Mouse (Mus musculus) layer of hippocampus, adult 9-10 months (tissue): ENCODE results near the gene Ybx1.
"Not testable (repeated sequence)": the region's sequence is repeated elsewhere in the genome, so short reads cannot be mapped to it uniquely, and the experiment has no call there.

ENCODE experiments used
- DNase-seq: peaks from one replicate; pipeline ENCODE4 v3.0.0; 2022; ENCODE audit warnings: low spot score

The Ybx1 gene

GRCm38 (mm10) chr4:119294415-119295133 is at the start of gene Ybx1:
Gene Ybx1 (minus strand): TSS chr4:119294604.
- peak; percentile 99 for DNase-seq

GRCm38 (mm10) chr4:119338861-119339361 is 44.5 kb upstream of the Ybx1 start:
- DNase-seq: peak; percentile 9

GRCm38 (mm10) chr4:119338422-119338821 is 44.0 kb upstream of the Ybx1 start:
- no peak for DNase-seq

- no peak for DNase-seq
Measured at GRCm38 (mm10) chr4:119333487-119333886, 39.1 kb upstream of the Ybx1 start.

GRCm38 (mm10) chr4:119320896-119321550 is 26.6 kb upstream of the Ybx1 start:
- DNase-seq: no peak

GRCm38 (mm10) chr4:119320131-119320830 is 25.9 kb upstream of the Ybx1 start, which contains the start of gene Ppih:
Gene Ppih (minus strand): TSS chr4:119320546.
- DNase-seq: peak; percentile 91

- DNase-seq: no peak
Measured at GRCm38 (mm10) chr4:119313756-119314155, 19.4 kb upstream of the Ybx1 start.

GRCm38 (mm10) chr4:119305418-119305817 is 11.0 kb upstream of the Ybx1 start:
- no peak for DNase-seq

- DNase-seq: no peak
Measured at GRCm38 (mm10) chr4:119303291-119303690, 8.9 kb upstream of the Ybx1 start.

GRCm38 (mm10) chr4:119301777-119302176 is 7.4 kb upstream of the Ybx1 start:
- DNase-seq: no peak

GRCm38 (mm10) chr4:119300761-119301160 is 6.4 kb upstream of the Ybx1 start:
- DNase-seq: no peak

GRCm38 (mm10) chr4:119297361-119297760 is 3.0 kb upstream of the Ybx1 start:
- no peak for DNase-seq

GRCm38 (mm10) chr4:119295134-119295453 is 690 bp upstream of the Ybx1 start:
- DNase-seq: no peak

- DNase-seq: no peak
Measured at GRCm38 (mm10) chr4:119293574-119294258, 688 bp downstream of the Ybx1 start.

GRCm38 (mm10) chr4:119292771-119293573 is 1.4 kb downstream of the Ybx1 start:
- DNase-seq: no peak

GRCm38 (mm10) chr4:119291921-119292320 is 2.5 kb downstream of the Ybx1 start:
- DNase-seq: no peak

GRCm38 (mm10) chr4:119285336-119285735 is 9.1 kb downstream of the Ybx1 start:
- DNase-seq: no peak

GRCm38 (mm10) chr4:119284861-119285260 is 9.5 kb downstream of the Ybx1 start:
- DNase-seq: no peak

GRCm38 (mm10) chr4:119278784-119279183 is 15.6 kb downstream of the Ybx1 start:
- not testable (repeated sequence) for DNase-seq

- DNase-seq: no peak
Measured at GRCm38 (mm10) chr4:119275726-119276125, 18.7 kb downstream of the Ybx1 start.

GRCm38 (mm10) chr4:119275226-119275625 is 19.2 kb downstream of the Ybx1 start:
- DNase-seq: no peak
